Mouse (Mus musculus): Measurements from ENCODE around the gene Ttll13. TPM values are rescaled to one million over a fixed set of nuclear protein-coding genes. Genes with fewer than 3 reads are reported as not detected.

The Ttll13 gene
- polyA plus RNA-seq, 1 experiment from 2014 or later: 0.52 TPM

GRCm38 (mm10) chr7:80280998-80281397, 34.8 kb downstream of the Ttll13 start:
- Histone ChIP-seq H3K27me3 (replicated peaks; ENCODE audit: control insufficient read depth, insufficient read depth, low read length) (no peaks in the 10 kb centered on the region), H3K9ac (ENCODE audit: low read depth, low read length) (no peak overlapping the region), H3K4me2 (no peak overlapping the region), H3K27ac (ENCODE audit: low read depth, low read length) (no peak overlapping the region), H3K9me3 (ENCODE audit: control insufficient read depth, low read length) (no peaks in the 10 kb centered on the region), H3K4me3 (ENCODE audit: low read depth, low read length) (no peak overlapping the region), H3K36me3 (ENCODE audit: control insufficient read depth, insufficient read depth, low read length) (peaks cover 24% of the 10 kb centered on the region), H3K4me1 (replicated peaks; ENCODE audit: control insufficient read depth, insufficient read depth, low read length) (0 out of 2 replicates have a peak, but pooled peaks cover 3% of the 10 kb centered on the region)
- DNase-seq (ENCODE audit: low spot score): no peak
- no peak for ATAC-seq (replicated peaks; ENCODE audit: low FRiP score)
- WGBS: 82% methylated on average over 2 of the region's 2 CpGs

GRCm38 (mm10) chr7:80281646-80282045, 35.5 kb downstream of the Ttll13 start:
- no peak for DNase-seq (ENCODE audit: low spot score)
- no peaks in the 10 kb centered on the region for H3K27me3 ChIP-seq (replicated peaks; ENCODE audit: control insufficient read depth, insufficient read depth, low read length)
- no peak overlapping the region for H3K4me3 ChIP-seq (ENCODE audit: low read depth, low read length)
- H3K27ac ChIP-seq (ENCODE audit: low read depth, low read length): no peak overlapping the region
- 0 out of 2 replicates have a peak, but pooled peaks cover 3% of the 10 kb centered on the region for H3K4me1 ChIP-seq (replicated peaks; ENCODE audit: control insufficient read depth, insufficient read depth, low read length)
- 79% methylated on average over 3 of the region's 3 CpGs for WGBS
- H3K9ac ChIP-seq (ENCODE audit: low read depth, low read length): no peak overlapping the region
- no peak overlapping the region for H3K4me2 ChIP-seq
- no peaks in the 10 kb centered on the region for H3K9me3 ChIP-seq (ENCODE audit: control insufficient read depth, low read length)
- ATAC-seq (replicated peaks; ENCODE audit: low FRiP score): no peak
- peaks cover 18% of the 10 kb centered on the region for H3K36me3 ChIP-seq (ENCODE audit: control insufficient read depth, insufficient read depth, low read length)

- H3K36me3 ChIP-seq (ENCODE audit: control insufficient read depth, insufficient read depth, low read length): peaks cover 21% of the 10 kb centered on the region
- H3K27ac ChIP-seq (ENCODE audit: low read depth, low read length): no peak overlapping the region
- H3K4me1 ChIP-seq (replicated peaks; ENCODE audit: control insufficient read depth, insufficient read depth, low read length): 0 out of 2 replicates have a peak, but pooled peaks cover 3% of the 10 kb centered on the region
- no peak for DNase-seq (ENCODE audit: low spot score)
- H3K4me2 ChIP-seq: no peak overlapping the region
- H3K27me3 ChIP-seq (replicated peaks; ENCODE audit: control insufficient read depth, insufficient read depth, low read length): no peaks in the 10 kb centered on the region
- 69% methylated on average over 3 of the region's 3 CpGs for WGBS
- no peaks in the 10 kb centered on the region for H3K9me3 ChIP-seq (ENCODE audit: control insufficient read depth, low read length)
- H3K4me3 ChIP-seq (ENCODE audit: low read depth, low read length): no peak overlapping the region
- H3K9ac ChIP-seq (ENCODE audit: low read depth, low read length): no peak overlapping the region
- ATAC-seq (replicated peaks; ENCODE audit: low FRiP score): no peak
These were observed 37.2 kb downstream of the Ttll13 start for GRCm38 (mm10) chr7:80283226-80283918.

- DNase-seq (ENCODE audit: low spot score): no peak
- 90% methylated on average over 5 of the region's 5 CpGs for WGBS
- Histone ChIP-seq H3K4me1 (replicated peaks; ENCODE audit: control insufficient read depth, insufficient read depth, low read length) (0 out of 2 replicates have a peak, but pooled peaks cover 3% of the 10 kb centered on the region), H3K36me3 (ENCODE audit: control insufficient read depth, insufficient read depth, low read length) (peaks cover 21% of the 10 kb centered on the region), H3K4me2 (no peak overlapping the region), H3K4me3 (ENCODE audit: low read depth, low read length) (no peak overlapping the region), H3K27ac (ENCODE audit: low read depth, low read length) (no peak overlapping the region), H3K9me3 (ENCODE audit: control insufficient read depth, low read length) (no peaks in the 10 kb centered on the region), H3K27me3 (replicated peaks; ENCODE audit: control insufficient read depth, insufficient read depth, low read length) (no peaks in the 10 kb centered on the region), H3K9ac (ENCODE audit: low read depth, low read length) (no peak overlapping the region)
- ATAC-seq (replicated peaks; ENCODE audit: low FRiP score): no peak
These were observed 38.2 kb downstream of the Ttll13 start for GRCm38 (mm10) chr7:80284391-80284790.

- no peaks in the 10 kb centered on the region for H3K9me3 ChIP-seq (ENCODE audit: control insufficient read depth, low read length)
- H3K9ac ChIP-seq (ENCODE audit: low read depth, low read length): no peak overlapping the region
- DNase-seq (ENCODE audit: low spot score): no peak
- H3K4me1 ChIP-seq (replicated peaks; ENCODE audit: control insufficient read depth, insufficient read depth, low read length): 0 out of 2 replicates have a peak, but pooled peaks cover 3% of the 10 kb centered on the region
- no peak for ATAC-seq (replicated peaks; ENCODE audit: low FRiP score)
- H3K27ac ChIP-seq (ENCODE audit: low read depth, low read length): no peak overlapping the region
- peaks cover 19% of the 10 kb centered on the region for H3K36me3 ChIP-seq (ENCODE audit: control insufficient read depth, insufficient read depth, low read length)
- no peak overlapping the region for H3K4me3 ChIP-seq (ENCODE audit: low read depth, low read length)
- no peaks in the 10 kb centered on the region for H3K27me3 ChIP-seq (replicated peaks; ENCODE audit: control insufficient read depth, insufficient read depth, low read length)
- H3K4me2 ChIP-seq: no peak overlapping the region
- 91% methylated on average over 6 of the region's 6 CpGs for WGBS
These were observed 39.5 kb downstream of the Ttll13 start for GRCm38 (mm10) chr7:80285725-80286124.

GRCm38 (mm10) chr7:80287736-80288135, 41.6 kb downstream of the Ttll13 start:
- 85% methylated on average over 10 of the region's 10 CpGs for whole genome bisulfite sequencing

GRCm38 (mm10) chr7:80294062-80294763, 48.0 kb downstream of the Ttll13 start, which contains the start of gene Prc1:
Gene Prc1, plus strand, starts transcription at chr7:80294450.
- Histone ChIP-seq H3K4me1 (replicated peaks; ENCODE audit: control insufficient read depth, insufficient read depth, low read length) (peaks cover 18% of the 10 kb centered on the region), H3K9me3 (ENCODE audit: control insufficient read depth, low read length) (no peaks in the 10 kb centered on the region), H3K36me3 (ENCODE audit: control insufficient read depth, insufficient read depth, low read length) (peaks cover 3% of the 10 kb centered on the region; the same call in 1 of the 2 replicates), H3K4me2 (peak within 1 kb of the TSS; percentile 87), H3K27ac (ENCODE audit: low read depth, low read length) (peak within 1 kb of the TSS; percentile 92), H3K27me3 (replicated peaks; ENCODE audit: control insufficient read depth, insufficient read depth, low read length) (no peaks in the 10 kb centered on the region), H3K9ac (ENCODE audit: low read depth, low read length) (peak within 1 kb of the TSS; percentile 98), H3K4me3 (ENCODE audit: low read depth, low read length) (peak within 1 kb of the TSS; percentile 98)
- ATAC-seq (replicated peaks; ENCODE audit: low FRiP score): peak; percentile 99
- 1% methylated on average over 52 of the region's 52 CpGs for WGBS
- peak; percentile 99 for DNase-seq (ENCODE audit: low spot score)

More at GRCm38 (mm10) chr7:80287736-80288135, 41.6 kb downstream of the Ttll13 start:
- H3K4me1 ChIP-seq (replicated peaks; ENCODE audit: control insufficient read depth, insufficient read depth, low read length): 0 out of 2 replicates have a peak, but pooled peaks cover 3% of the 10 kb centered on the region
- H3K36me3 ChIP-seq (ENCODE audit: control insufficient read depth, insufficient read depth, low read length): peaks cover 19% of the 10 kb centered on the region
- ATAC-seq (replicated peaks; ENCODE audit: low FRiP score): no peak
- H3K9me3 ChIP-seq (ENCODE audit: control insufficient read depth, low read length): no peaks in the 10 kb centered on the region
- no peak overlapping the region for H3K27ac ChIP-seq (ENCODE audit: low read depth, low read length)
- no peak for DNase-seq (ENCODE audit: low spot score)
- H3K9ac ChIP-seq (ENCODE audit: low read depth, low read length): no peak overlapping the region
- H3K4me2 ChIP-seq: no peak overlapping the region
- H3K4me3 ChIP-seq (ENCODE audit: low read depth, low read length): no peak overlapping the region
- no peaks in the 10 kb centered on the region for H3K27me3 ChIP-seq (replicated peaks; ENCODE audit: control insufficient read depth, insufficient read depth, low read length)

- WGBS: 8% methylated on average over 37 of the region's 37 CpGs
These were observed 48.8 kb downstream of the Ttll13 start for GRCm38 (mm10) chr7:80294764-80295648.

More at GRCm38 (mm10) chr7:80294764-80295648, 48.8 kb downstream of the Ttll13 start:
- Histone ChIP-seq H3K27ac (ENCODE audit: low read depth, low read length) (peak overlapping the region; percentile 92), H3K36me3 (ENCODE audit: control insufficient read depth, insufficient read depth, low read length) (peaks cover 6% of the 10 kb centered on the region; the same call in 1 of the 2 replicates), H3K4me2 (peak overlapping the region; percentile 87), H3K27me3 (replicated peaks; ENCODE audit: control insufficient read depth, insufficient read depth, low read length) (no peaks in the 10 kb centered on the region), H3K9ac (ENCODE audit: low read depth, low read length) (peak overlapping the region; percentile 98), H3K4me3 (ENCODE audit: low read depth, low read length) (peak overlapping the region; percentile 98), H3K4me1 (replicated peaks; ENCODE audit: control insufficient read depth, insufficient read depth, low read length) (peaks cover 18% of the 10 kb centered on the region), H3K9me3 (ENCODE audit: control insufficient read depth, low read length) (no peaks in the 10 kb centered on the region)
- peak; percentile 54 for ATAC-seq (replicated peaks; ENCODE audit: low FRiP score)
- peak; percentile 46 for DNase-seq (ENCODE audit: low spot score)

Data from liver, embryonic 11.5 days (tissue).